Mouse (Mus musculus) cortical plate, adult 2 months (tissue): ENCODE measurements around the gene E2f8. TPM values are rescaled to one million over a fixed set of nuclear protein-coding genes. Genes with fewer than 3 reads are reported as not detected.

ENCODE experiments used
- H3K27ac ChIP-seq: fragments of 200-500 bp; 2 replicates; pipeline ENCODE4 v1.5.1; 2012; ENCODE audit warnings: low read length, control low read depth, inconsistent platforms; ENCODE audit not compliant: insufficient read depth
- H3K4me1 ChIP-seq: fragments of 200-500 bp; 2 replicates; pipeline ENCODE4 v1.6.1; 2011; ENCODE audit warnings: low read length; ENCODE audit not compliant: control insufficient read depth, insufficient read depth
- H3K4me3 ChIP-seq: fragments of 200-500 bp; 2 replicates; pipeline ENCODE4 v1.5.1; 2011; ENCODE audit warnings: mild to moderate bottlenecking, low read length, control low read depth; ENCODE audit not compliant: insufficient read depth
- CTCF ChIP-seq: fragments of 200-500 bp; IDR thresholded peaks from 2 replicates; pipeline ENCODE4 v1.5.1; 2011; ENCODE audit warnings: mild to moderate bottlenecking, control low read depth, low read length; ENCODE audit not compliant: insufficient read depth; ENCODE audit errors: extremely low read depth
- POLR2A ChIP-seq: fragments of 200-500 bp; IDR thresholded peaks from 2 replicates; pipeline ENCODE4 v1.6.1; 2011; ENCODE audit warnings: mild to moderate bottlenecking, low read length, control low read depth; ENCODE audit not compliant: insufficient read depth; ENCODE audit errors: extremely low read depth
- polyA plus RNA-seq: library from polyadenylated mRNA; depleted of rRNA; stranded (reverse); fragments of >200 nt; gene quantifications from 2 replicates; pipeline ENCODE4 v1.2.3, GENCODE M21; 2012

Gene E2f8
- polyA plus RNA-seq, 1 experiment, result 0.44 TPM

- no peak for TF ChIP-seq CTCF
- TF ChIP-seq POLR2A, result no peak
- H3K27ac ChIP-seq, result no peak overlapping the region
These were observed 16.5 kb downstream of the E2f8 start for GRCm38 (mm10) chr7:48864671-48865458.

GRCm38 (mm10) chr7:48864199-48864598, 17.2 kb downstream of the E2f8 start:
- Histone ChIP-seq H3K4me3 (no peak overlapping the region), H3K4me1 (no peaks in the 10 kb centered on the region), H3K27ac (no peak overlapping the region)
- TF ChIP-seq CTCF (no peak), POLR2A (no peak)

More at GRCm38 (mm10) chr7:48864671-48865458, 16.5 kb downstream of the E2f8 start:
- Histone ChIP-seq H3K4me3 (no peak overlapping the region), H3K4me1 (no peaks in the 10 kb centered on the region)

GRCm38 (mm10) chr7:48861796-48862195, 19.6 kb downstream of the E2f8 start:
- Histone ChIP-seq H3K4me1 (no peaks in the 10 kb centered on the region), H3K27ac (no peak overlapping the region), H3K4me3 (no peak overlapping the region)
- TF ChIP-seq POLR2A, result no peak

GRCm38 (mm10) chr7:48860948-48861347, 20.4 kb downstream of the E2f8 start:
- H3K4me3 ChIP-seq, result no peak overlapping the region
- H3K27ac ChIP-seq, result no peak overlapping the region
- TF ChIP-seq CTCF (no peak), POLR2A (no peak)
- no peaks in the 10 kb centered on the region for H3K4me1 ChIP-seq

- Histone ChIP-seq H3K4me1 (no peaks in the 10 kb centered on the region), H3K27ac (no peak overlapping the region), H3K4me3 (no peak overlapping the region)
- no peak for TF ChIP-seq POLR2A
- no peak for TF ChIP-seq CTCF
These were observed 22.0 kb downstream of the E2f8 start for GRCm38 (mm10) chr7:48859362-48859761.

GRCm38 (mm10) chr7:48858257-48858656, 23.1 kb downstream of the E2f8 start:
- Histone ChIP-seq H3K4me1 (no peaks in the 10 kb centered on the region), H3K4me3 (no peak overlapping the region), H3K27ac (no peak overlapping the region)
- TF ChIP-seq POLR2A (no peak), CTCF (no peak)

- Histone ChIP-seq H3K27ac (no peak overlapping the region), H3K4me1 (no peaks in the 10 kb centered on the region), H3K4me3 (no peak overlapping the region)
- TF ChIP-seq CTCF, result no peak
- TF ChIP-seq POLR2A, result no peak
These were observed 25.9 kb downstream of the E2f8 start for GRCm38 (mm10) chr7:48855461-48855860.

GRCm38 (mm10) chr7:48853496-48853895, 27.9 kb downstream of the E2f8 start:
- H3K4me1 ChIP-seq, result no peaks in the 10 kb centered on the region
- TF ChIP-seq POLR2A, result no peak
- H3K4me3 ChIP-seq, result no peak overlapping the region
- H3K27ac ChIP-seq, result no peak overlapping the region

- no peak for TF ChIP-seq POLR2A
- no peak for TF ChIP-seq CTCF
- no peaks in the 10 kb centered on the region for H3K4me1 ChIP-seq
- H3K27ac ChIP-seq, result no peak overlapping the region
- no peak overlapping the region for H3K4me3 ChIP-seq
These were observed 29.8 kb downstream of the E2f8 start for GRCm38 (mm10) chr7:48851529-48852104.

GRCm38 (mm10) chr7:48847820-48848650, 33.4 kb downstream of the E2f8 start, which contains the start of gene Csrp3:
Gene Csrp3 (minus strand): TSS chr7:48848033.
- TF ChIP-seq CTCF (no peak), POLR2A (no peak)
- no peak within 1 kb of the TSS for H3K4me3 ChIP-seq

More at GRCm38 (mm10) chr7:48847820-48848650, 33.4 kb downstream of the E2f8 start, which contains the start of gene Csrp3:
- Histone ChIP-seq H3K4me1 (no peaks in the 10 kb centered on the region), H3K27ac (no peak within 1 kb of the TSS)
